Mouse (Mus musculus) embryo, embryonic 10.5 days (tissue): ENCODE measurements at regions not wholly inside any gene's neighbourhood (a gene's known extent, or its start where the extent isn't known, plus 50 kb on each side); places are given as distances from the start of the nearest gene placed in this dataset.

Source experiments
- DNase-seq: peaks from one replicate; pipeline ENCODE4 v3.0.0-alpha.2; 2015; ENCODE audit warnings: low spot score

- no peak for DNase-seq
Measured at GRCm38 (mm10) chr2:70914372-70914771, 88.8 kb upstream of the Tlk1 start.

GRCm38 (mm10) chr2:70909401-70909800, 83.9 kb upstream of the Tlk1 start:
- DNase-seq = no peak

GRCm38 (mm10) chr2:70908579-70908978, 83.1 kb upstream of the Tlk1 start:
- DNase-seq = peak; percentile 72

GRCm38 (mm10) chr2:70906216-70906615, 80.7 kb upstream of the Tlk1 start:
- DNase-seq = no peak

DNA sequence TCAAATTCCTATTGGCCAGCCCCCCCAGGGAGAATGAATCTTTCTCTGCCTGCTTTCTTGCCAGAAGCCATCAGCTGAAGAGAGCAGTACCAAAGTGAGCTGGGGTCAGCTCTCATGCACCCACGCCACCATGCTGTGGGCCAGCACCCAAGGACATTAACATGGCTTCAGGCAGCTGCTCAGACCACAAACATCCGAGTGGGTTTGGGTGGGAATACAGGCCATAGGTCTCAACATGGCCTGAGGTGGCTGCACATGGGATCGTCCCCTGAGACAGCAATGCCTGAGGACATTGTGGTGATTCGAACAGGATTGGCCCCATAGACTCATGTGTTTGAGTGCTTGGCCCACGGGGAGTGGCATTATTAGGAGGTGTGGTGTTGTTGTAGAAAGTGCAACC, 78.9 kb upstream of the Tlk1 start:
- no peak for DNase-seq

- DNase-seq = no peak
Measured at GRCm38 (mm10) chr2:70902196-70902595, 76.7 kb upstream of the Tlk1 start.

- no peak for DNase-seq
Measured at GRCm38 (mm10) chr2:70901479-70901878, 76.0 kb upstream of the Tlk1 start.

DNA sequence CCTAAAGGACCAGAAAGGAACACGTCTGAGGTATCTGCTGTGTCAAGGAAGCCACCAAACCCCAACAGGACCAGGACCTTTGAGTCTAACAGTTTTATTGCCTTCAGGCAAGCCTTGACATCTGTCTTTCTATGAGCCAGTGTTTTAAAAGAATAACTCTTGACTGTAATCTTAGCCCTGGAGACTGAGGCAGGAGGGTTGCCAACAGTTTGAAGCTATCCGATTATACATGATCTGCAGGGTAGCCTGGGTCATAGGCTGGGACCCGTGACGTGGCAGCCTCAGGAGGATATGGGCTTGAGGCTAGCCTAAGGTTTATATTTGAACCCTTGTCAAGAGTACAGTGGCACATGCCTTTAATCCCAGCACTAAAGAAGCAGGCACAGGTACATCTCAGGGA, 73.5 kb upstream of the Tlk1 start:
- no peak for DNase-seq

DNA sequence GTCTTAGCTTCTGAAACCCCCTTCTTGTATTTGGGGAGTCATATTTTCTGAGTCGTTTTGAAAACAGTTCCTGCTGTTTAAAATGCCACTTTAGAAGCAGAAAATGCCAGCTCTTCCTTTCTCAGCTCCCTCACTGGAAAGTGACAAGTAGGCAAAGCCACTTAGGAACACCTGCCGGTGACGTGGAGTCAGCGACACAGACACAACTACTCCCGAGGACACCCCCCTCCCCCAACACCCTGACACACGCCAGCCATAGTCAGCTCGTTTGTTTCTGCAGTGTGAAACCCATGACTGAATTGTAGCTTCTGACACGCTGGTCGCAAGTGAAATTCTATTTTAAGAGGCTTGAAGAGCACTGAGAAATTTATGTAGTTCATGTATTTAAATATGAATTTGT, 72.9 kb upstream of the Tlk1 start:
- DNase-seq = no peak

DNA sequence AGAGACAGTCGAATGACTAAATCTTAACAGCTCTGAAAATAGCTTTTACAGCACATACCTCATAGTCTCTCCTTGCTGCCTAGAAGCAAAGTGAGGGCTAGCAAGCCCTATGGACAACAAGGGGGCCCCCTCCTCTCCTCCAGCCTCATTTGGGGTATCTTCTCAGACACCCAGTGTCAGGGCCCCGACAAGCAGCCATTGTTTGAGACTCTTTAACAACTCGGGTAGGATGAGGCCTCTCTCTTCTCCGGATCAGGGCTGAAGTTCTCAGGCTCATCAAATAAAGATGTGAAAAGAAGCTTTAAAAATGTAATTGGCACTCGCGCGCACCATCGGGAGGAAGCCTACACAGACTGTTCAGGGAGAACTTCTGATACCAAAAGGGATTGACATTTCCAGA, 71.8 kb upstream of the Tlk1 start:
- no peak for DNase-seq

DNA sequence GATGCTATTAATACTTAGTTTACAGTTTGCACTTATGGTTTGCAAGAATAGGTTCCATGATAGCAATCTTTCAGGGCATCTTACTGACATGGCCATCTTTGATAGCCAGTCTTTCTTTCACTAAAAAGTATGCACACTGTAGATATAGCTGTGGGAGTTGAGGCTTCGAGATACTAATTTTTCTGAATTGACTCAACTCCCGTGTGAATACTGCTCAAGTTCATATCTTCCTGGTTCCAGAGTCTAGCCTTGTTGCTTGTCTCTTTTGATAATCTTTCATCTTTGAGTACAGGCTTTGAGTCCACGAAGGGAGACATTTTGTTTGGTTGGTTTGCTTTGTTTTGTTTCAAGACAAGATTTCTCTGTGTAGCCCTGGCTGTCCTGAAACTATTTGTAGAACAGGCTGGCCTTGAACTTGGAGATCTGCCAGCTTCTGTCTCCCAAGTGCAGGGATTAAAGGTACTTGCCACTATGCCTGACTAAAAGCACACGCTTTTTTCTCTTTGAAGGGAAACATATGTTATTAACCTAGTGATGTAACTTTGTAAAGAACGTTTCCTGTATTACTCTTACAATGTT, 64.1 kb upstream of the Tlk1 start:
- DNase-seq = no peak

DNA sequence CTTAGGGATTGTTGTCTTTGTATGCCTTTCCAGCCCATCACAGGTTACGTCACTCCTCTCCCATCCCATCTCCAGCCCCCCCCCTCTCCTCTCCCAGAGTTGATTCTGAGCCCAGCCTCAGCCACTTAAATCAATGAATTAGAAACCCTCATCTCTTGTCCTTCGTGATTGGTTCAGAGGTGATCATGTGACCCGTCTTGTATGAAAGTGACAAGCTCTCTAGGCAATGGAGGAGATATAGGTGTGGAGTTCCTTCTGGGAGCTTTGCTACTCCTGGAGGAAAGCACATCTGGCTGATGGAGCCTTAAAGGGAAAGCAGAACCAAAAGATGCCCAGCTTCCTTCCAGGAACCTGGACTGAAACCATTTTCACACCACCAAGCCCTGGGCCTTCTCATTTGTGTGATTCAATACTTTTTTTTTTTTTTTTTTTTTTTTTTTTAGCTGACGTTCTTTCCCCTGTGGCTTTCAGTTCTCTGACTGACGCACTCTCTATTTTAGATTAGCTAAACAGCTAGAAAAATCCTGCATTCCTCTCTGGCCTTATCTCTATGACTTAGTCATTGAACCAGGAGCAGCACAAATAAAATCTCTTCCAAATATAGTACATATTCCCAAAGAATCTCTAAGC, 63.4 kb upstream of the Tlk1 start:
- DNase-seq = no peak

DNA sequence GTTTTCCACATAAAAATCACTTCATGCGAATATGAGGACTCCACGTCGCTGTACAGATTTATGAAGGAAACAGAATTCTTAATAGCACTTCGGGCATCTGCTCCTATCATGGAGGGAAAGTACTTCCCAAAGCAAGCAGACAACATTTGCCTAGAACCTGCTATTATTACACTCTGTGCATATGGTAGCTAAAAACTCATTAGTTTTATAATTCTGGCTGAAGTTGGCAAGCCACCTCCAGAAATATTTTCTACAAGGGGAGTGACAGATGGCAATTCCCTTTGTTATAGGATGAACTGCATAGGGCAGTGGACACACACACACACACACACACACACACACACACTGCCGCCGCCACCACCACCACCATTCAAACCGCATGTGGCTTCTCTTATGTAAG, 61.3 kb upstream of the Tlk1 start:
- no peak for DNase-seq

GRCm38 (mm10) chr2:70885674-70886073, 60.1 kb upstream of the Tlk1 start:
- DNase-seq = no peak

GRCm38 (mm10) chr2:70877333-70878080, 52.0 kb upstream of the Tlk1 start:
- no peak for DNase-seq

DNA sequence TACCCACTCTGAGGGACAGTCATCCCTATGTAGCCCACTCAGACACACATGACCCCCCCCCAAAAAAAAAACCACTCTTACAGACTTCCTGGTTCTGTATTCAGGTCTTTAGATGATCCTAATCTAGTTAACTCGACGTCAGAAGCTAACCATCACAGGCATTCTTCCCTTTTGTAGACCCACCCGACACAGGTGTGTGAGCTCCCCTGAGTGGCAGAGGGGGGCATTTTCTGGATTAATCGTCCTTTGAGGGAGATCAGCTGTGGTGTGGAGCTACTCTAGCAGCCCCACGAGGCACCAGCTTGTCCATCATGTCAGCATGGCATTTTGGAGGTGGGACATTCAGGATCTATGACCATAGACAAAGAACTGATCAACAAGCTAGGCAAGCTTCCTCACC, 50.7 kb upstream of the Tlk1 start:
- DNase-seq = no peak
